In the genomic region with DNA sequence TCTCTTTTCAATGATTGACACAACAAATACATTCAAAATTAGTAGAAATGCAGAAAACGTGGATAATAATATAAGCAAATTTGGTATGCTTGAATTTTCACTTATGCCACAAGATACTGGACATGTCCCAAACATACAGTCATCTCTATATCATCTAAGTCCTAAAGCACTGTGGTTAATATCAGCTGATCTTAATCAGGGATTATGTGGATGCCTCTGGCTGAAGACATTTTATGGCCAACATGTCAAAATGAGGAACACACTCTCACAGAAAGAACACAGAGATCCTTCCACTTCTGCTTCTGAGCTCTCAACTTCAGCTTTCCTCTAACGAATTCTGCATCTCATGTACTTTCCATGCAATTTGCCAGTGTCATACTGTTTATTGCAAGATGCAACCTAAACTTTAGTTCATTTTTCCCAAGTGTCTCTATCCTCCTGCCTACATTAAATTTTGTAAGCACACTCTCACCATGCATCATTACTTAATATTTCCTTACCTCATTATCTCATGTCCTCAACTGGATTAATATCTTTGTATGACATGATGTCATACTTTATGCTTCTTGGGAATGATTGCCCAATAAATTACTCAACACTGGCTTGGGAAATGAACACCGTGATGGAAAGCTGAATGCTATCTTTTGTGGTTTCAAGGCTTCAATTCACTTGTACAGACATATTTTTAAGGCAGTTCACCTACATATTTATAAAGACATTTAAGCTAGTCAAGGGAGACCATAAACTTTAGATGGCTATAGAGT, we compare ENCODE assay signal across 30 mouse cellular contexts. TPM values are rescaled to one million over a fixed set of nuclear protein-coding genes. Genes with fewer than 3 reads are reported as not detected.
"Had no signal": no experiment of that assay in that cellular context is flagged by ENCODE, and none has a peak within 500 bp of the region (broad histone marks: within the 10 kb centered on the region; RNA-seq: fewer than 3 reads in every experiment).

No protein-coding gene starts in this region.

- H3K9me3 ChIP-seq: heart, embryonic 10.5 days; heart, embryonic 12.5 days; hindbrain, embryonic 10.5 days; hindbrain, embryonic 13.5 days; hindbrain, embryonic 15.5 days; kidney, embryonic 15.5 days; limb, embryonic 10.5 days; limb, embryonic 12.5 days; liver, embryonic 12.5 days had no signal

- DNase-seq: gastrocnemius, postnatal 14 days; gastrocnemius, postnatal 36 days; heart, adult 18-20 months; heart, postnatal 10 days; heart, postnatal 4 days; kidney, adult 11 months; kidney, adult 2 months; kidney, adult 9 months; kidney, postnatal 14 days; kidney, postnatal 4 days had no signal

- H3K36me3 ChIP-seq: heart, embryonic 10.5 days; heart, embryonic 12.5 days; hindbrain, embryonic 10.5 days; hindbrain, embryonic 13.5 days; hindbrain, embryonic 15.5 days; kidney, embryonic 15.5 days; limb, embryonic 10.5 days; limb, embryonic 12.5 days; liver, embryonic 12.5 days had no signal

- H3K4me1 ChIP-seq: heart, embryonic 10.5 days; heart, embryonic 12.5 days; hindbrain, embryonic 10.5 days; hindbrain, embryonic 13.5 days; hindbrain, embryonic 15.5 days; kidney, embryonic 15.5 days; limb, embryonic 10.5 days; limb, embryonic 12.5 days; liver, embryonic 12.5 days had no signal

- ATAC-seq: hindbrain, postnatal 0 days; intestine, embryonic 16.5 days; liver, embryonic 12.5 days had no signal

- H3K4me2 ChIP-seq: heart, embryonic 12.5 days; hindbrain, embryonic 13.5 days; hindbrain, embryonic 15.5 days; kidney, embryonic 15.5 days; limb, embryonic 12.5 days; liver, embryonic 12.5 days had no signal

- H3K27me3 ChIP-seq: heart, embryonic 12.5 days; hindbrain, embryonic 13.5 days; hindbrain, embryonic 15.5 days; kidney, embryonic 15.5 days; limb, embryonic 12.5 days; liver, embryonic 12.5 days had no signal

- H3K9ac ChIP-seq: heart, embryonic 12.5 days; hindbrain, embryonic 13.5 days; hindbrain, embryonic 15.5 days; kidney, embryonic 15.5 days; limb, embryonic 12.5 days; liver, embryonic 12.5 days; liver, embryonic 14.5 days had no signal

- H3K27ac ChIP-seq: heart, embryonic 10.5 days; hindbrain, embryonic 10.5 days; hindbrain, embryonic 13.5 days; hindbrain, embryonic 15.5 days; hindbrain, postnatal 0 days; kidney, embryonic 15.5 days; kidney, postnatal 0 days; layer of hippocampus, adult 2 months; left cerebral cortex, adult 2 months; limb, embryonic 10.5 days; limb, embryonic 12.5 days; liver, embryonic 12.5 days; liver, embryonic 14.5 days had no signal

- H3K4me3 ChIP-seq: heart, embryonic 10.5 days; heart, embryonic 12.5 days; hindbrain, embryonic 10.5 days; hindbrain, embryonic 13.5 days; hindbrain, embryonic 15.5 days; kidney, embryonic 15.5 days; layer of hippocampus, adult 2 months; left cerebral cortex, adult 2 months; limb, embryonic 10.5 days; limb, embryonic 12.5 days; liver, embryonic 12.5 days had no signal

RNA-seq across cellular contexts. Expression of a gene that starts 26.6 kb away (rescaled TPM):
- polyA plus RNA-seq: heart, embryonic 10.5 days; heart, embryonic 12.5 days; heart, embryonic 14.5 days; heart, embryonic 16.5 days; hindbrain, embryonic 10.5 days; hindbrain, embryonic 13.5 days; hindbrain, embryonic 15.5 days; hindbrain, postnatal 0 days; intestine, embryonic 14.5 days; intestine, embryonic 16.5 days; kidney, adult 2 months; kidney, embryonic 15.5 days; limb, embryonic 10.5 days; limb, embryonic 12.5 days; limb, embryonic 14.5 days; liver, embryonic 12.5 days; liver, embryonic 14.5 days; liver, embryonic 16.5 days had no signal
